Mouse (Mus musculus): ENCODE data around the gene H2bfm. TPM values are rescaled to one million over a fixed set of nuclear protein-coding genes. Genes with fewer than 3 reads are reported as not detected.
A peak's percentile ranks its signal among the peaks of the same experiment; 100 is the strongest.
"Not testable (repeated sequence)": the region's sequence is repeated elsewhere in the genome, so short reads cannot be mapped to it uniquely, and the experiment has no call there.

H2bfm gene
- not detected in 2 replicates for polyA plus RNA-seq (2014; fragmentation: Nextera tagmentation; extraction: Ambion mirVana)

DNA sequence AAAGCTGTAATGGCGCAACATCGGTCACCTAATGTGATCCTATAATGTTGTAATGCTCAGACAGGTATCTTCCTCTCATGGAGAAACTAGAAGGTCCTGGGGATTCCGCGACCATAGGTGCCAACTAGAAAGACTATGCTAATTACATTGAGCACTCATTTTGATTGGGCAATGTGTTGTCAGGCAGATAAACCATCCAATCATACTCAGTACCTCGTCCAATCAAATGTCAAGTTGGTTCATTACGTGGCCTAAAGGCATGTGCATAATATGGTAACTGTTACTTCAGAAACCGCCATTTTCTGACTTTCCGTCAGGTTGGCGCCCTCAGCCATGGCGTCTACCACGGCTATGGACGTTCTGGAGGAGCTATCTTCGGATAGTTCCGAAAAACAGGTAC, at the start of gene H2bfm:
Gene H2bfm, plus strand, starts transcription at position 295 of the 400 bp plus-strand sequence.
- Histone ChIP-seq H3K27me3 (replicated peaks; ENCODE audit: control insufficient read depth, insufficient read depth, low read length) (no peaks in the 10 kb centered on the region), H3K9me3 (ENCODE audit: control insufficient read depth, low read length) (no peaks in the 10 kb centered on the region), H3K9ac (ENCODE audit: low read depth, low read length) (no peak within 1 kb of the TSS), H3K4me3 (ENCODE audit: low read depth, low read length) (no peak within 1 kb of the TSS), H3K4me2 (no peak within 1 kb of the TSS), H3K27ac (ENCODE audit: low read depth, low read length) (no peak within 1 kb of the TSS), H3K36me3 (ENCODE audit: control insufficient read depth, insufficient read depth, low read length) (no peaks in the 10 kb centered on the region), H3K4me1 (replicated peaks; ENCODE audit: control insufficient read depth, insufficient read depth, low read length) (no peaks in the 10 kb centered on the region)
- ATAC-seq (replicated peaks; ENCODE audit: low FRiP score): no peak
- 90% methylated on average over 14 of the region's 14 CpGs for WGBS
- DNase-seq (ENCODE audit: low spot score): no peak

DNA sequence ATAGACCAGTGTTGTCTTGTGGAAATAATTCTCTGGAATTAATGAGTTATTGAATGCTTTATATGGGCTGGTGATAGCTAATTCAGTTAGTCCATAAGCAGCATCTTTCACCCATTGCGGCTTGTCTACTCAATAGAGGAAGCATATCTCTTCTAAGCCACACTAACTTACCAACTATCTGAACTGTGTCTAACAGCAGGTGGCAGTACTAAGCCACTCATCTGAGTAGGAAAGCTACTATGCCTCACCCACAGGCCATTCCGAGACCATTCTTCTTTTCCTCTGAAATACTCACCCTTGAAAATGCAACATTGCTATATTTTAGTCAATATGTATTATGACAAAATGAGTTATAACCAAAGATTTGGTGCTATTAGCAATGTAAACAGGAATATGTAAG, 31.4 kb upstream of the H2bfm start:
- no peaks in the 10 kb centered on the region for H3K27me3 ChIP-seq (replicated peaks; ENCODE audit: control insufficient read depth, insufficient read depth, low read length)
- H3K27ac ChIP-seq (ENCODE audit: low read depth, low read length): no peak overlapping the region
- WGBS: 47% methylated on average over 2 of the region's 2 CpGs
- no peak overlapping the region for H3K4me3 ChIP-seq (ENCODE audit: low read depth, low read length)
- no peaks in the 10 kb centered on the region for H3K4me1 ChIP-seq (replicated peaks; ENCODE audit: control insufficient read depth, insufficient read depth, low read length)
- no peak for ATAC-seq (replicated peaks; ENCODE audit: low FRiP score)
- H3K36me3 ChIP-seq (ENCODE audit: control insufficient read depth, insufficient read depth, low read length): no peaks in the 10 kb centered on the region
- no peaks in the 10 kb centered on the region for H3K9me3 ChIP-seq (ENCODE audit: control insufficient read depth, low read length)
- DNase-seq (ENCODE audit: low spot score): no peak
- H3K9ac ChIP-seq (ENCODE audit: low read depth, low read length): no peak overlapping the region
- H3K4me2 ChIP-seq: no peak overlapping the region

DNA sequence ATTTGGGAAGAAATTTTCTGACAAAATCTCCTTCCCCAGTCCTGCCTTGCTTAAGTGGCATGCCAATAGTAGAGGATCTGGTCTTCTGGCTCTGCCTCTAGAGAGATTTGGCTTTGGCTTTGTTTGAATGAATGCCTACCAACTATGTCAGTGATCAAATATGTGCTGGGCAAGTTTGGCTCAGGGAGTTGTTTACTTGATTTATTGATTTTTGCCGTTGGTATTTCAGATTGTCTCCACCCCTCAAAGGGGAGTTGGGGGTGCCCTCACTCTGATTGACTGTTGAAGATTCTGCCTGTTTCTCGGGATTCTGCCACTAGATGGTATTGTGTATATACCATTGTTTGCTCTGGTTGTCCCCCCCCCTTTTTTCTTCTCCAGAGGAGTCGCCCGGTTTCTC, 22.8 kb upstream of the H2bfm start:
- Histone ChIP-seq H3K36me3 (ENCODE audit: control insufficient read depth, insufficient read depth, low read length) (no peaks in the 10 kb centered on the region), H3K4me3 (ENCODE audit: low read depth, low read length) (no peak overlapping the region), H3K9ac (ENCODE audit: low read depth, low read length) (no peak overlapping the region), H3K4me1 (replicated peaks; ENCODE audit: control insufficient read depth, insufficient read depth, low read length) (no peaks in the 10 kb centered on the region), H3K27me3 (replicated peaks; ENCODE audit: control insufficient read depth, insufficient read depth, low read length) (no peaks in the 10 kb centered on the region), H3K27ac (ENCODE audit: low read depth, low read length) (no peak overlapping the region), H3K9me3 (ENCODE audit: control insufficient read depth, low read length) (no peaks in the 10 kb centered on the region), H3K4me2 (no peak overlapping the region)
- no peak for ATAC-seq (replicated peaks; ENCODE audit: low FRiP score)
- WGBS: 61% methylated on average over 4 of the region's 4 CpGs
- DNase-seq (ENCODE audit: low spot score): no peak

DNA sequence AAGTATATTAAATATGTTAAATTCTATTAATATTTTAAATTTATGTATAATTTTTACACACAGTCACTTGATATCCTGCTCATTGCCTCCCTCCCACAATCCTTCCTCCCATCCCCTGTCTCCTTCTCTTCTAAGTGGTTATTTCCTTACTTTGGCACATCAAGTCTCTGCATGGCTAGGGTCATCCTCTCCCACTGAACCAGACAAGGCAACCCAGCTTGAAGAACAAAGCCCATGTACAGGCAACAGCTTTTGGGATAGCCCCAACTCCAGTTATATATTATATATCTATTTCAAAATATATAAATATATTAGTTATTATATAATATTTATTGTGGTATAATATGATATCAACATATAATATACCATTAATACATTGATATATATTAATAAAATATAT, 1.3 kb upstream of the H2bfm start:
- no peak overlapping the region for H3K4me3 ChIP-seq (ENCODE audit: low read depth, low read length)
- no peaks in the 10 kb centered on the region for H3K4me1 ChIP-seq (replicated peaks; ENCODE audit: control insufficient read depth, insufficient read depth, low read length)
- no peak overlapping the region for H3K4me2 ChIP-seq
- H3K36me3 ChIP-seq (ENCODE audit: control insufficient read depth, insufficient read depth, low read length): no peaks in the 10 kb centered on the region
- ATAC-seq (replicated peaks; ENCODE audit: low FRiP score) (no peak), DNase-seq (ENCODE audit: low spot score) (no peak)
- H3K27me3 ChIP-seq (replicated peaks; ENCODE audit: control insufficient read depth, insufficient read depth, low read length): no peaks in the 10 kb centered on the region
- H3K27ac ChIP-seq (ENCODE audit: low read depth, low read length): no peak overlapping the region
- H3K9ac ChIP-seq (ENCODE audit: low read depth, low read length): no peak overlapping the region
- no peaks in the 10 kb centered on the region for H3K9me3 ChIP-seq (ENCODE audit: control insufficient read depth, low read length)

DNA sequence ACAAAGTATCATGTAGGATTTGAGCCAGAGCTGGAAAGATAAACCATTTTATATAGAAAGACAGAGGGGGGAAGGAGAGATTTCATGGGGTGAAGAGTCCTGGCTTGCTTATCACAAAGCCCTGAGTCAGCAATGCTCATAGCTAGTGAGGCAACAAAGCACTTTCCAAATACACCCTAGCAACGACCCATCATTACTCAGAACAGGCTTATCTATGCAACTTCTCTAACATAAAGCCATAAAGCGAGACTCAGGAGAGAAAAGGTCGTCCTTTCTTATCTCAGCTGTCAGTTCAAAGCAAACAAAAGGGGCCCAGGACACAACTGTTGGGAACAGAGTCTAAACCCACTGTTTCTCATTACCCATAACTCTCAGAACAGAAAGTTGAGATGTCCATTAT, 10.9 kb downstream of the H2bfm start:
- Histone ChIP-seq H3K9me3 (ENCODE audit: control insufficient read depth, low read length) (no peaks in the 10 kb centered on the region), H3K4me2 (no peak overlapping the region), H3K27ac (ENCODE audit: low read depth, low read length) (no peak overlapping the region), H3K27me3 (replicated peaks; ENCODE audit: control insufficient read depth, insufficient read depth, low read length) (no peaks in the 10 kb centered on the region), H3K4me3 (ENCODE audit: low read depth, low read length) (no peak overlapping the region), H3K36me3 (ENCODE audit: control insufficient read depth, insufficient read depth, low read length) (no peaks in the 10 kb centered on the region), H3K9ac (ENCODE audit: low read depth, low read length) (no peak overlapping the region), H3K4me1 (replicated peaks; ENCODE audit: control insufficient read depth, insufficient read depth, low read length) (no peaks in the 10 kb centered on the region)
- ATAC-seq (replicated peaks; ENCODE audit: low FRiP score): no peak
- no peak for DNase-seq (ENCODE audit: low spot score)
- 15% methylated on average over 3 of the region's 3 CpGs for WGBS

DNA sequence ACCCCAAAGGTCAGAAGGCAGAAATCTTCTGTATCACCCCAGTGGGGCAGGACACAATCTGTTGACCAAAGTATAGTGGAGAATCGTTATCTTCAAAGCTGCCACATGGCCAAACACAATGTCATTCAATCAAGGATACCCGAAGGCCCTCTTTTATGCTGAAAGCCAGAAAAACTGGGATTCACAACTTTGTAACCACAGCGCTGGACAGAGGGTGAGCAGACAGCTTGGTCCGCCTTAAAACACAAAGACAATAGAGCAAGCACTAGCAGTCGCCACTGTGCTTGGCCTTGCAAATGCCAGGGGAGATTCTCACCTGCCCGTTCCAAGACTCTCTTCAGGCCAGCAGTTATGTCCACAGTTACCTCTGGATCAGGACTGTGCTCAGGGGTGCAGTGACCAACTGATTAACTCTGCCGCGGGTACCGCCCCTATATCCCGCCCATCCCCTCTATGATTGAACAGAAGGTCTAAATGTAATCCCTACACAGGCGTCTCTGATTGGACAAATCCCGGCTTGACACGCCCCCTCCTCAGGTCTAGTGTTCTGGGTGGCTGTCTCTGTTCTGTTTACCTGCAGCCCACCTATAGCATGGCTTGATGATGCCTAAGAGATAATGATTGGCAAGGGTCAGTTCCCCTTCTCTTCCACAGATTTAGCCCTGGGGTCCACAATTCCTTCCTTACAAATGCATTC, 30.6 kb downstream of the H2bfm start:
- not testable (repeated sequence) for H3K9me3 ChIP-seq (ENCODE audit: control insufficient read depth, low read length); H3K27me3 ChIP-seq (replicated peaks; ENCODE audit: control insufficient read depth, insufficient read depth, low read length); H3K4me1 ChIP-seq (replicated peaks; ENCODE audit: control insufficient read depth, insufficient read depth, low read length); H3K36me3 ChIP-seq (ENCODE audit: control insufficient read depth, insufficient read depth, low read length); DNase-seq (ENCODE audit: low spot score); H3K27ac ChIP-seq (ENCODE audit: low read depth, low read length); H3K9ac ChIP-seq (ENCODE audit: low read depth, low read length); H3K4me3 ChIP-seq (ENCODE audit: low read depth, low read length)
- peak overlapping the region; percentile 33 for H3K4me2 ChIP-seq
- 33% methylated on average over 13 of the region's 13 CpGs for WGBS
- peak; percentile 82 for ATAC-seq (replicated peaks; ENCODE audit: low FRiP score)

DNA sequence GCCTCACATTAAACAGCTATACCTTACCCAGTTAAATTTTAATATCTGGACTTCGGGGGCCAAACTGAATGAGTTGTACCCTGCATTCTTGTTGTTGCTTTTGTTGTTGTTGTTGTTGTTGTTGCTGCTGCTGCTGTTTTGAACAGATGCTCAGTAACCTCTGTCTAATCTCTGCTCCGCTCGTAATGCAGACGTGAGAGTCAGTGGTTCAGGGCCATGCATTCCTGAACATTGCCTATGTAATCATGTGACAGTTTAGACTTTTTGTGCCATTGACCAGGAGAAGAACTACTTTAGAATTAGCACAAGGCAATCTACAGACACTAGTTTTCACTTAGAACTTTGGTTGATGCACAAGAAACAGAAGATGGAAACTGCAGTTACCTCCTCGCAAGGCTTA, 31.2 kb downstream of the H2bfm start:
- H3K4me1 ChIP-seq (replicated peaks; ENCODE audit: control insufficient read depth, insufficient read depth, low read length); H3K4me3 ChIP-seq (ENCODE audit: low read depth, low read length); H3K27ac ChIP-seq (ENCODE audit: low read depth, low read length); H3K9me3 ChIP-seq (ENCODE audit: control insufficient read depth, low read length); H3K27me3 ChIP-seq (replicated peaks; ENCODE audit: control insufficient read depth, insufficient read depth, low read length); ATAC-seq (replicated peaks; ENCODE audit: low FRiP score); H3K9ac ChIP-seq (ENCODE audit: low read depth, low read length); H3K36me3 ChIP-seq (ENCODE audit: control insufficient read depth, insufficient read depth, low read length); H3K4me2 ChIP-seq; DNase-seq (ENCODE audit: low spot score): not testable (repeated sequence)
- WGBS: 58% methylated on average over 5 of the region's 5 CpGs

DNA sequence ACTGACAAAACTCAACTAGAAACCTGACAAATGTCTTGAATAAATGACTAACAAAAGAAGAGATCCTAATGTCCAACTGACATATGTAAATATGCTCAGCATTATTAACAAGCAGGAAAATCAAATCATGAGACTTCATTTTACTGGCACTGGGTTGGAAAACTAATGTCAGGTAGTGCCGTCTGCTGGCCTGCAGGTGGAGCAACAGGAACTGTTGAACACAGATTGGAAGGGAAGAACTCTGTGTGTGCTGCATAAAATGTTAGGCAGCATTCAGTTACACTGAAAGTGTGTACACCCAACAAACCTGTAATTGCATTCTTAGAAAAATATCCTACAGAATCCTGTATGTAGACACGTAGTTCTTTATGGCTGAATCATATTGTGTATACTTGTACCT, 32.6 kb downstream of the H2bfm start:
- no peaks in the 10 kb centered on the region for H3K9me3 ChIP-seq (ENCODE audit: control insufficient read depth, low read length)
- no peak for DNase-seq (ENCODE audit: low spot score)
- WGBS: 16% methylated on average over 2 of the region's 2 CpGs
- no peaks in the 10 kb centered on the region for H3K36me3 ChIP-seq (ENCODE audit: control insufficient read depth, insufficient read depth, low read length)
- no peaks in the 10 kb centered on the region for H3K4me1 ChIP-seq (replicated peaks; ENCODE audit: control insufficient read depth, insufficient read depth, low read length)
- ATAC-seq (replicated peaks; ENCODE audit: low FRiP score): no peak
- H3K4me3 ChIP-seq (ENCODE audit: low read depth, low read length): no peak overlapping the region
- H3K9ac ChIP-seq (ENCODE audit: low read depth, low read length): no peak overlapping the region
- H3K27ac ChIP-seq (ENCODE audit: low read depth, low read length): no peak overlapping the region
- no peak overlapping the region for H3K4me2 ChIP-seq
- no peaks in the 10 kb centered on the region for H3K27me3 ChIP-seq (replicated peaks; ENCODE audit: control insufficient read depth, insufficient read depth, low read length)

DNA sequence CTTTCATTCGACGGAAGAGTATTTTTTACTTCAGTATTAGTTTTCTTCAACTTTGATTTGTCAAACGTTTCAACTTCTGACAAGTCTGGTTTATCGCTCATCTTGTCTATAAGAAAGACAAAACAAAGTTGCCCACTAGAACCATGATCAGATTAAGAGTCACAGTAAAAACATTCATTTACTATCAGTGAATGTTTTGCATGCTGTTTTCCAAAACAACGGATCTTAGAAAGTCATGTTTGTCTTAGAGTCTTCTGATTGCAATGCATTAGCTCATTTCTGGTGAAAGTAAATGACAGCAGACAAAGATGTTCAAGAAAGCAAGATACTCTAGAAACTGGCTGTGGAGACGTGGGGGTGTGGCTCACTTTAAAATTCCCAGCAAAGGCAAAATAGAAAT, 48.3 kb downstream of the H2bfm start, which contains the start of gene Tmsb15b2:
Gene Tmsb15b2, minus strand, starts transcription at position 101 of the 400 bp plus-strand sequence.
- peak within 1 kb of the TSS; percentile 57 for H3K4me2 ChIP-seq
- not testable (repeated sequence) for H3K9me3 ChIP-seq (ENCODE audit: control insufficient read depth, low read length); H3K27me3 ChIP-seq (replicated peaks; ENCODE audit: control insufficient read depth, insufficient read depth, low read length); DNase-seq (ENCODE audit: low spot score); H3K36me3 ChIP-seq (ENCODE audit: control insufficient read depth, insufficient read depth, low read length); ATAC-seq (replicated peaks; ENCODE audit: low FRiP score); H3K27ac ChIP-seq (ENCODE audit: low read depth, low read length); H3K4me1 ChIP-seq (replicated peaks; ENCODE audit: control insufficient read depth, insufficient read depth, low read length); H3K9ac ChIP-seq (ENCODE audit: low read depth, low read length)
- 80% methylated on average over 6 of the region's 6 CpGs for WGBS
- peak within 1 kb of the TSS; percentile 39; the same call in 1 of the 2 replicates for H3K4me3 ChIP-seq (ENCODE audit: low read depth, low read length)
